In the genomic region with DNA sequence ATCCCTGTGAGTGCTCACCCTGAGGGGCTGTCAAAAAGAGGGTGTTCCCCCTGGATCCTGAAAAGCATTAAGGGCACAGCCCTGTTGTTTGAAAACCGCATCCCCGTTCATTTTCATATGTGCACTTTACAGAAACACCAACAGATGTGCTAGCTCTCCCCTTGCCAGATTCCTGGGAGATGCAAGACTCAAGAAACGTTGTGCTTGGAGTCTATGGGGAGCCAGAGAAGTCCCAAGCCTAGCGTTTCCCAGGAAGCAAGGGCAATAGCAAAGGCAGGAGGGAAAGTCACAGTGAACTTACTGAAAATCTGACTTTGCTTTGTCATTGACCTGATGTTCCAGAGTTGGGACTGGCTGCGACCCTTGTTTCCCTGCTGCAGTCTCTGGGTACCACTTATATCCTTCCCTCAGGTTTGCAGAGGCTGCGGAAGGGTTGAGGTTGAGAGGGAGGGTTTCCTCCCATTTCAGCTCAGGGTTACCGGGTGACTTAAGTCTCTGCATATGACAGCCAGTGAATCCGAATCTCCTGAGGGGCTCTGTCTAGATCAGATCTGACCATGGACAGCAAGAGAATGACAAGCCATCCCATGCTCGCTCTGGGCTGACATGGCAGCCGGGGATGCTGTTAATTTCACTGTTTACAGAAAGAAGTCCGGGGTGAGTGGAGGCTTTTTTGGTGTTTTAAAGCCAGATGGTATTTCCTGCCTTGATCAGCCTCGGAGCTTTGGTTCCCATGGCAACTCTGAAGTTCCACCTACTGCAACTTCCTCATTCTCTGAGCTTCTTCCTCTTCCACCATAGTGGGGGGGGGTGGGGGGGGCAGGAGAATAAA, we compare ENCODE assay signal across 7 mouse cellular contexts. TPM values are rescaled to one million over a fixed set of nuclear protein-coding genes. Genes with fewer than 3 reads are reported as not detected.
DNase-seq lines count a peak whose midpoint lies in the region; ATAC-seq lines count a peak whose summit lies in the region.

No protein-coding gene starts in this region.

- H3K36me3 ChIP-seq in stomach, embryonic 16.5 days (ENCODE audit: control insufficient read depth, insufficient read depth, low read length), result no peaks in the 10 kb centered on the region

- WGBS in stomach, embryonic 16.5 days, result 36% methylated on average over 12 of the region's 12 CpGs

- no peak overlapping the region for H3K4me3 ChIP-seq in stomach, embryonic 16.5 days (replicated peaks; ENCODE audit: low read length)

- H3K4me2 ChIP-seq in stomach, embryonic 16.5 days (ENCODE audit: low read depth, low read length), result peak overlapping the region; percentile 25

- peaks cover 9% of the 10 kb centered on the region; the same call in 1 of the 2 replicates for H3K4me1 ChIP-seq in stomach, embryonic 16.5 days (ENCODE audit: control insufficient read depth, insufficient read depth, low read length)

- ATAC-seq in stomach, embryonic 16.5 days (ENCODE audit: insufficient read depth, low FRiP score), result no peak

- DNase-seq in CD4-positive, CD25-positive, alpha-beta regulatory T cell, adult 2 months (ENCODE audit: low read depth, low spot score), result peak; percentile 85
- DNase-seq in MEL-GATA-1-ER (ENCODE audit: extremely low read depth, low read depth), result peak; percentile 85
- DNase-seq in heart, adult 8-10 months (ENCODE audit: low spot score), result peak; percentile 30
- DNase-seq in layer of hippocampus, adult 18-20 months (ENCODE audit: low spot score in 2 of 2), result peak; percentile 52 to 85
- peak; percentile 77 for DNase-seq in lung, postnatal 36 days
- DNase-seq in cerebellum, adult 11 months, result no peak

- no peaks in the 10 kb centered on the region for H3K27me3 ChIP-seq in stomach, embryonic 16.5 days (ENCODE audit: control insufficient read depth, insufficient read depth, low read length)

- H3K27ac ChIP-seq in stomach, embryonic 16.5 days (ENCODE audit: low read length), result no peak overlapping the region

- H3K9ac ChIP-seq in stomach, embryonic 16.5 days (ENCODE audit: low read length), result no peak overlapping the region

- H3K9me3 ChIP-seq in stomach, embryonic 16.5 days (replicated peaks; ENCODE audit: control insufficient read depth, low read length), result no peaks in the 10 kb centered on the region

RNA-seq across cellular contexts. Expression of a gene that starts 18.9 kb away (rescaled TPM):
- total RNA-seq in heart, adult 8-10 months (2022), result under 1 TPM; 0.03 to 0.52 (median 0.18) TPM
- 100 to 1,000 TPM; 203 to 209 TPM for total RNA-seq in layer of hippocampus, adult 18-20 months (2021)
- polyA plus RNA-seq in stomach, embryonic 16.5 days (2015; fragmentation: Nextera tagmentation; extraction: Ambion mirVana), result 0.10 and 0.14 TPM in 2 replicates

RNA-seq across cellular contexts. Expression of a gene that starts 46.6 kb away (rescaled TPM):
- total RNA-seq in heart, adult 8-10 months (2022), result 1 to 10 TPM; 1.8 to 3.3 (median 2.9) TPM
- total RNA-seq in layer of hippocampus, adult 18-20 months (2021), result 10 to 100 TPM; 20.6 to 21.5 TPM
- polyA plus RNA-seq in stomach, embryonic 16.5 days (2015; fragmentation: Nextera tagmentation; extraction: Ambion mirVana), result 3.4 and 3.9 TPM in 2 replicates

Comparison
In these comparisons a context has a peak if more than half of its experiments do, and no peak if none do; other contexts are left out.
1. RNA of a gene that starts 18.9 kb away (total RNA-seq): 203 to 209 TPM in layer of hippocampus, adult 18-20 months; 0.03 to 0.52 TPM in heart, adult 8-10 months; every median in the first group is over 100 times any median in the second.
2. RNA of a gene that starts 46.6 kb away (total RNA-seq): 20.6 to 21.5 TPM in layer of hippocampus, adult 18-20 months; 1.8 to 3.3 TPM in heart, adult 8-10 months; every median in the first group is over 4 times any median in the second.